Mouse (Mus musculus) neural tube, embryonic 12.5 days (tissue): Measurements from ENCODE around the gene Fdps. TPM values are rescaled to one million over a fixed set of nuclear protein-coding genes. Genes with fewer than 3 reads are reported as not detected.

Source experiments
- ATAC-seq: fragments of 200-750 bp; cut with Nextera tagmentation; 2 replicates; pipeline ENCODE4 v1.8.0; 2017; ENCODE audit warnings: low read depth, mild to moderate bottlenecking, moderate TSS enrichment, moderate library complexity; ENCODE audit not compliant: low FRiP score
- H3K27ac ChIP-seq: fragments of 300-500 bp; sonication (generic); 2 replicates; pipeline ENCODE4 v1.5.1; 2016
- H3K27me3 ChIP-seq: fragments of 300-500 bp; sonication (generic); replicated peaks from 2 replicates; pipeline ENCODE4 v1.6.1; 2016; ENCODE audit warnings: mild to moderate bottlenecking
- H3K36me3 ChIP-seq: fragments of 300-500 bp; sonication (generic); 2 replicates; pipeline ENCODE4 v1.6.1; 2016; ENCODE audit warnings: mild to moderate bottlenecking
- H3K4me1 ChIP-seq: fragments of 300-500 bp; sonication (generic); 2 replicates; pipeline ENCODE4 v1.6.1; 2016
- H3K4me2 ChIP-seq: fragments of 300-500 bp; sonication (generic); replicated peaks from 2 replicates; pipeline ENCODE4 v1.6.1; 2016; ENCODE audit warnings: mild to moderate bottlenecking
- H3K4me3 ChIP-seq: fragments of 300-500 bp; sonication (generic); 2 replicates; pipeline ENCODE4 v1.5.1; 2016
- H3K9ac ChIP-seq: fragments of 300-500 bp; sonication (generic); 2 replicates; pipeline ENCODE4 v1.6.1; 2016; ENCODE audit warnings: mild to moderate bottlenecking
- H3K9me3 ChIP-seq: fragments of 300-500 bp; sonication (generic); 2 replicates; pipeline ENCODE4 v1.6.1; 2016; ENCODE audit warnings: mild to moderate bottlenecking
- WGBS: fragments of 180-500 bp; shearing (Covaris S2); methylation state at CpG from one replicate; pipeline ENCODE4 v1.1.7; 2016; 5-methylcytosine and 5-hydroxymethylcytosine counted together
- polyA plus RNA-seq: library from polyadenylated mRNA; unstranded; fragments of >200 nt; fragmentation: Nextera tagmentation; extraction: Ambion mirVana; gene quantifications from 2 replicates; pipeline ENCODE4 v1.2.1, GENCODE M21; 2016

The Fdps gene
- polyA plus RNA-seq, 1 experiment from 2014 or later, result 353 TPM

DNA sequence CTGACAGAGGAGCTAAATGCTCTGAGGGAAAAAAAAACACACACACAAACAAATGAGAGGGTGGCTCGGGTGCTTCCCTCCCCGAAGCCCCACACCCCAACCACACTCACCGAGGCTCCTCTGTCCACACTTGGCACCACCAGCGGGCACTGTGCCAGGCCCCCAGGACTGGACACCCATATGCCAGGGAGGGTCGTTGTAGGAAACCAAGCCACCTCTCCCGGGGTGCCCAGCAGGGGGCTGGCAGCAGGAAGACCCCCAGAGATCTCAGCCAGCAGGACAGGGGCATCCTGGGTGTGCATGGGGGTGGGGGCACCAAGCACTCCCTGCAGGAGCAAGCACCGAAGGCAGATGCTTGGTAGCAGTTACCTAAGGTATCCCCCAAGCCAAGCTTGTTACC, 948 bp downstream of the Fdps start, which contains the start of gene Gm43738:
Gene Gm43738 (minus strand): TSS at position 289 of the 400 bp plus-strand sequence.
- Histone ChIP-seq H3K36me3 (peaks cover 32% of the 10 kb centered on the region), H3K4me2 (peak within 1 kb of the TSS; percentile 90), H3K9me3 (no peaks in the 10 kb centered on the region), H3K27me3 (no peaks in the 10 kb centered on the region), H3K4me3 (peak within 1 kb of the TSS; percentile 75), H3K4me1 (peaks cover 26% of the 10 kb centered on the region), H3K27ac (no peak within 1 kb of the TSS), H3K9ac (peak within 1 kb of the TSS; percentile 75)
- no peak for ATAC-seq
- WGBS, result 58% methylated on average over 7 of the region's 7 CpGs

GRCm38 (mm10) chr3:89094021-89094420, 7.7 kb downstream of the Fdps start:
- H3K36me3 ChIP-seq, result peaks cover 45% of the 10 kb centered on the region
- H3K4me1 ChIP-seq, result peaks cover 41% of the 10 kb centered on the region
- H3K27me3 ChIP-seq, result peaks cover 2% of the 10 kb centered on the region
- no peak overlapping the region for H3K9ac ChIP-seq
- no peak overlapping the region for H3K4me3 ChIP-seq
- no peaks in the 10 kb centered on the region for H3K9me3 ChIP-seq
- WGBS, result 86% methylated on average over 10 of the region's 10 CpGs
- ATAC-seq, result no peak
- H3K4me2 ChIP-seq, result no peak overlapping the region
- H3K27ac ChIP-seq, result no peak overlapping the region

GRCm38 (mm10) chr3:89093175-89093574, 8.6 kb downstream of the Fdps start, which contains the start of gene Rusc1:
TSS of gene Rusc1 (minus strand) at chr3:89093311.
- WGBS, result under 1% methylated on average over 18 of the region's 18 CpGs
- Histone ChIP-seq H3K4me2 (peak within 1 kb of the TSS; percentile 97), H3K9me3 (no peaks in the 10 kb centered on the region), H3K27me3 (peaks cover 10% of the 10 kb centered on the region), H3K4me3 (peak within 1 kb of the TSS; percentile 65), H3K9ac (peak within 1 kb of the TSS; percentile 78), H3K4me1 (peaks cover 42% of the 10 kb centered on the region), H3K36me3 (peaks cover 46% of the 10 kb centered on the region), H3K27ac (no peak within 1 kb of the TSS; the same call in 1 of the 2 replicates)
- peak; percentile 77 for ATAC-seq

GRCm38 (mm10) chr3:89092509-89093090, 9.2 kb downstream of the Fdps start:
- Histone ChIP-seq H3K27ac (no peak overlapping the region; the same call in 1 of the 2 replicates), H3K4me3 (peak overlapping the region; percentile 65), H3K27me3 (peaks cover 13% of the 10 kb centered on the region), H3K36me3 (peaks cover 47% of the 10 kb centered on the region), H3K9me3 (no peaks in the 10 kb centered on the region), H3K9ac (peak overlapping the region; percentile 78), H3K4me1 (peaks cover 46% of the 10 kb centered on the region), H3K4me2 (peak overlapping the region; percentile 97)
- peak; percentile 17; the same call in 1 of the 2 replicates for ATAC-seq
- 16% methylated on average over 11 of the region's 11 CpGs for WGBS

DNA sequence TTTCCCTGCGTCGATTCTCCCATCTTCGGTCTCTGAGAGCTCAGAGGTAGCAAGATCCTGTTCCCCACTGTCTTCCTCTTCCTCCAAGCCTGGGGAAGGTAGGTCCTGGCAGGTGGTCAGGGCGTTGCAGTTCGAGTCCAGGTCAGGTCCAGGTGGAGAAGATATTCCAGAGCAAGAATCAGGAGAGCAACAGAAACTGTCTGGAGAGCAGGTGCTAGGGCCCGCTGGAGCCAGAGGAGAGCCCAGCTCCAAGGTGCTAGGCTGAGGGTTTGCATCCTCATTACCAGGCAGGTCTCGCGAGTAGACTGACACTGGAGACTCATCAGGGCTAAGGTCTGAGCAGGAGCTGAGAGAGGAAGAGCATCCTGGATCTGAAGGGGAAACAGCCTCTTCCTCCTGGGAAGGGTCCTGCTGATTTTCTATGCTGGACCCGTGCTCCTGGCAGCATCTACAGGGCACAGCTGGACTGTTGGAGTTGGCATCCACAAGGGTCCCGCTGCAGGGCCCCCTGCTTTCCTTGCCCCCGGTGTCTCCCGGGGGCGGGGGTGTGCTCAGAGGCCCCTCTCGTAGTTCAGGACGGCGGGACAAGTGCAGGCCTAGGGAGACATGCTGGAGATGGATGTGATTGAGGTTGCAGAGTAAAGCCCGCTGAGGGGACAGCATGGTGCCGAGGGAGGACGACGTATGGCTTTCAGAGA, 9.8 kb downstream of the Fdps start:
- no peak overlapping the region for H3K27ac ChIP-seq
- WGBS, result 7% methylated on average over 20 of the region's 20 CpGs
- H3K4me2 ChIP-seq, result peak overlapping the region; percentile 97
- H3K27me3 ChIP-seq, result peaks cover 13% of the 10 kb centered on the region
- no peak for ATAC-seq
- H3K9me3 ChIP-seq, result no peaks in the 10 kb centered on the region
- H3K4me1 ChIP-seq, result peaks cover 47% of the 10 kb centered on the region
- peak overlapping the region; percentile 65 for H3K4me3 ChIP-seq
- peak overlapping the region; percentile 78 for H3K9ac ChIP-seq
- H3K36me3 ChIP-seq, result peaks cover 45% of the 10 kb centered on the region

- under 1% methylated on average over 72 of the region's 74 CpGs for WGBS
- peak overlapping the region; percentile 65 for H3K4me3 ChIP-seq
- peaks cover 42% of the 10 kb centered on the region for H3K36me3 ChIP-seq
- peak overlapping the region; percentile 78 for H3K9ac ChIP-seq
- H3K27ac ChIP-seq, result peak overlapping the region; percentile 50; the same call in 1 of the 2 replicates
- H3K4me1 ChIP-seq, result peaks cover 47% of the 10 kb centered on the region
- H3K9me3 ChIP-seq, result no peaks in the 10 kb centered on the region
- peak; percentile 55 for ATAC-seq
- H3K4me2 ChIP-seq, result peak overlapping the region; percentile 97
- H3K27me3 ChIP-seq, result peaks cover 13% of the 10 kb centered on the region
Observed at GRCm38 (mm10) chr3:89090694-89091655, 10.8 kb downstream of the Fdps start.

GRCm38 (mm10) chr3:89089882-89090591, 11.7 kb downstream of the Fdps start:
- Histone ChIP-seq H3K4me2 (peak overlapping the region; percentile 97), H3K9ac (peak overlapping the region; percentile 78), H3K9me3 (no peaks in the 10 kb centered on the region), H3K4me3 (peak overlapping the region; percentile 65), H3K4me1 (peaks cover 47% of the 10 kb centered on the region), H3K27me3 (peaks cover 13% of the 10 kb centered on the region), H3K27ac (peak overlapping the region; percentile 50; the same call in 1 of the 2 replicates), H3K36me3 (peaks cover 40% of the 10 kb centered on the region)
- WGBS, result under 1% methylated on average over 40 of the region's 40 CpGs
- peak; percentile 54 for ATAC-seq

GRCm38 (mm10) chr3:89088974-89089373, 12.8 kb downstream of the Fdps start:
- peak overlapping the region; percentile 78; the same call in 1 of the 2 replicates for H3K9ac ChIP-seq
- WGBS, result 59% methylated on average over 14 of the region's 14 CpGs
- peak overlapping the region; percentile 97 for H3K4me2 ChIP-seq
- peaks cover 46% of the 10 kb centered on the region for H3K4me1 ChIP-seq
- no peaks in the 10 kb centered on the region for H3K9me3 ChIP-seq
- ATAC-seq, result no peak
- H3K27me3 ChIP-seq, result peaks cover 13% of the 10 kb centered on the region
- H3K36me3 ChIP-seq, result peaks cover 40% of the 10 kb centered on the region
- no peak overlapping the region for H3K27ac ChIP-seq
- H3K4me3 ChIP-seq, result 0 out of 2 replicates have a peak overlapping the region, but pooled peaks have one; percentile 1

DNA sequence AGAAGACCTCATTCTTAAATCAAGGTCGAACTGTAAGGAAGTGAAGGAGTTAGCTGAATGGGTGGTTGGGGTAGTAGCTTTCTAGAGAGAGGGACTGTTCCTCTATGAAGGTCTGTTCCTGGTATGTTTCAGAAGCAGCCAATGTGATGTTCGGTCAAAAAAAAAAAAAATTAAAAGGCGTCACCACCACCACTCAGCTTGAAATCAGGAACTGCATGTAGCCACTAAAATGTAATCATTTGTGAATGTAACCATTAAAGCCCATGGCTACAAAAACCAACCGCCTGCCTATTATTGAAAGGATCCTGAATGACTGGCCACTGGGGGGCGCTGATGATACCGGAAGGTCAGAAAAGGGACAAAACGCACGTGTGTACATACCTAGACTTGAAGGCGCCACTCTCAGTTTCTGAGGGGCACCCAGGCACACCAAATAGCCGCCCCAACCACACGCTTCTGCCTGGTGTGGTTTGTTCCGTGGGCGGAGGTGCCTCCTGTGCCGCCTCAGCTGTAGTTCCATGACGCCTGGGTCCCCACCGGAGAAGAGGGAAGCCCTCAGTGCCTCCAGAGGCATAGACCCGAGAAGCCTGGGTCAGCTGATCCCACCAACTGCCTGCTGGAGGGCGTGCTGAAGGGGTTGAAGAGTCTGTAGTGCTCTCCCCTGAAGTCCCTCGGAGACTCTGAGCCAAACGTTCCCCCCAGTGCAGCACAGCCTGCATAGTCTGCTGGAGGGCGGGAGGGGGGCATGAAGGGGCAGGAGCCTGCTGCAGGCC, 14.2 kb downstream of the Fdps start:
- H3K4me1 ChIP-seq, result peaks cover 36% of the 10 kb centered on the region
- H3K9me3 ChIP-seq, result no peaks in the 10 kb centered on the region
- ATAC-seq, result no peak
- H3K36me3 ChIP-seq, result peaks cover 40% of the 10 kb centered on the region
- no peak overlapping the region for H3K27ac ChIP-seq
- H3K9ac ChIP-seq, result no peak overlapping the region; the same call in 1 of the 2 replicates
- H3K4me2 ChIP-seq, result peak overlapping the region; percentile 31; the same call in 1 of the 2 replicates
- H3K27me3 ChIP-seq, result peaks cover 13% of the 10 kb centered on the region
- H3K4me3 ChIP-seq, result no peak overlapping the region
- 40% methylated on average over 21 of the region's 21 CpGs for WGBS

DNA sequence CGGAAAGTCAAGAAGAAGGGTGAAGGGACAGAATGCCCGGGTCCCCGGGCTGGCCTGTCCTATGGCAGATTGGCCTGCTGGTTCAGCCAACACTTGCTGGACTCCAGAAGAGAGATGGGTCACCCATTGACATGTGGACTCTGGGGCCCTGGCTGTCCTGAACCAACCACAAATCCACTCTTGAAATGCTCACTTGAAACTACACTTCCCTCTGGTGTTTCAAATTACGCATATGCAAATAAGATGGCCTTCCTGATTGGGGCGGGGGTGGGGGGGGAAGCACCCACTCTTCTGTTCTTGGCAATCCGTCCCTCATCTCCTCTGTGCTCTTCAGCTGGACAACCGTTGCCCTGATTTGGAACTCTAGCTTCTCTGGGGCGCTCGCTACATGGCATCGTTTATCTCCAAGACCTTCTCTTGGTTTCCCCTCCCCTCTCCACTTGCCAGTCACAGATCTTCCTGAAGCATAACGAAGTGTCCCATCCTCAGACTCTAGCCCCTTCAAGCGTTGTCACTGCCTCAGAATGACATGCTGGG, 17.0 kb downstream of the Fdps start:
- H3K9ac ChIP-seq, result no peak overlapping the region
- peaks cover 48% of the 10 kb centered on the region for H3K36me3 ChIP-seq
- no peaks in the 10 kb centered on the region for H3K9me3 ChIP-seq
- no peak for ATAC-seq
- WGBS, result 86% methylated on average over 12 of the region's 12 CpGs
- peaks cover 13% of the 10 kb centered on the region for H3K27me3 ChIP-seq
- H3K4me1 ChIP-seq, result peaks cover 13% of the 10 kb centered on the region; the same call in 1 of the 2 replicates
- H3K4me3 ChIP-seq, result no peak overlapping the region
- no peak overlapping the region for H3K27ac ChIP-seq
- H3K4me2 ChIP-seq, result no peak overlapping the region
